Mouse (Mus musculus) adrenal gland, postnatal 25 days (tissue): ENCODE measurements around the gene Lima1. TPM values are rescaled to one million over a fixed set of nuclear protein-coding genes. Genes with fewer than 3 reads are reported as not detected.

Experiments used
- DNase-seq: peaks from one replicate; pipeline ENCODE4 v3.0.0; 2021; ENCODE audit warnings: mixed read lengths
- total RNA-seq: library from RNA; stranded (reverse); gene quantifications from 2 replicates; pipeline ENCODE4 v1.2.3, GENCODE M21; 2021

Lima1 gene
- total RNA-seq, 1 experiment from 2014 or later, result 42.4 TPM

DNA sequence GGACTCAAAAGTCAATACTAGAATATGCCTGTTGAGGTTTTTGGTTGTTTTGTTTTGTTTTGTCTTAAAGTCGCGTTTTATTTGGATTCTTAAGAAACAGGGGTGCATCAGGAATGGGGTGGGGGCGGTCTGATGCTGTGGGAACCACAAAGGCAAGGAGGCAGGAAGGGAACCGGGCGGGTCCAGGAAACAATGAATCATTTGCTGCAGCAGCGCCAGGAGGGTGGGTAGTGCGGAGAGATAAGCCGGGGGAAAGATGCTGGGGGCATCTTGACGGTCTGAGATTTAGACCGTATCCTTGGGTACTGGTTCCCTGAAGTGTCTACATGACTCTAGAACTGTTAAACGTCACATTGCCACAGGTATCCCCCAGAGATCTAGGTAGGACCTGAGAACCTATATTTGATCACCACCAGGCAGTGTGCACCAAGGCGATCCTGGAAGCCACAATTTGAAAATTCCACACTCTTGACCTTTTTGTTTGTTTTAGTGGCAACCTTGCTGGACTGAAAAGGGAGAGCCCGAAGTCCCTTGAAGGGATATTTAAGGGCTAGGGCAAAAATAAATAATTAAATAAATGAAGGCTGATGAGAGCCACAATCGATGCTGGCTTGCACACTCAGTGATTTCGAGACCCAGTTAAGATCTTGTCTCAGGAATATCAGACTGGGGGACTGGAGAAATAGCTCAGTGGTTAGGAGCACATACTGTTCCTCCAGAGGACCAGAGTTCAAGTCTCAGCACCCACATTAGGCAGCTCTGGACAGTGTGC is 8.6 kb downstream of the Lima1 start:
- peak; percentile 46 for DNase-seq

DNA sequence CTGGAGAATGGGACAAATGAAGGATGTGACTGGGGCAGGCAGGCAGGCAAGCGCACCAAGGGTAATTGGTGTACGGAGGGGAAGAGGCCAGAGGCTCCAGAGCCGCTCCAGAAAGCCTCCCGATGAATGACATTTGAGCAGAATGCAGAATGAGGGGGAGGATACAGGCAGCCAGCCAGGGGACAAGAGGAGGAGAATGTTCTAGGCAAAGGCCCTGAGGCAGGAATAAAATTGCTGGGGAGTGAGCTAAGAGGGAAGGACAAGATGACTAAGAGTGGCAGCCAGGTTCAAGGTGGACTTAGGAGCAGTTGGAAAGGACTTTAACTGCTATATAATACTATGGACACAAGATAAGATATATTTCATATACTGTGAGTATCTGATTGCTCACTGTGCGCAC is 9.3 kb downstream of the Lima1 start:
- DNase-seq, result peak; percentile 64

DNA sequence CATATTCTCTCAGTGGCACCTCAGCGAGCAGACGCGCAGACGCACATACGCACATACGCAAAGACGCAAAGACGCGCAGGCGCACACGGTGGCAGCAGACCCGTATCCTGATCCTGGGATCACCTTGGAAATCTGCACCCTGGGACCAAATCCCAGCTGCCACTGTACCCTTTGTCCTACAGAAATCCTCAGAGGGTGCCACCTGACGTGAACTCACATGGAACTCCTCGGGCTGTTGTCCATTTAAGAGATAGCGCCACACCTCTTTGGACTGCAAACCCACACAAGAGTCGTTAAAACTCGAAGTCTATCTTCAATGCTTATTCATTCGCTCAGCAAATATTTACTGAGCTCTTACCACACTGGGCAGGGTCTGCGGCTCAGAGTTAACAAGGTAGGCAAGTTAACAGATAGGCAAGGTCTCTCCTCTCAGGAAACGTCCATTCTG is 9.7 kb downstream of the Lima1 start:
- DNase-seq, result no peak

DNA sequence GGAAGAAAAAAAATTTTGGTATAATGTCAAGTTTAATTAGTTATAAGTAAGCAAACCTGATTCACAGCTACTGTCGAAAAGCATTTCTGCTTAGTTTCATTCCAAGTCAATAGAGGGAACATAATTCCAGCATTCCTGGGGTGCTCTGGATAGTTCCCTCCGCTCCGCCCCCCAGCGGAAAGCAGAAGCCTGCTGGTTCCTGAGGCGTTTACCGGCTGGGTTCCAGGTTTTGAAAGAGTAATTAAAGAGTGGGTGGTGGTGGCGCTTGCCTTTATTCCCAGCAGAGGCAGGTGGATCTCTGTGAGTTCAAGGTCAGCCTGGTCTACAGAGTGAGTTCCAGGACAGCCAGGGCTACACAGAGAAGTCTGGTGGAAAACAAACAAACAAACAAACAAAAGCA is 10.2 kb downstream of the Lima1 start:
- DNase-seq, result no peak

DNA sequence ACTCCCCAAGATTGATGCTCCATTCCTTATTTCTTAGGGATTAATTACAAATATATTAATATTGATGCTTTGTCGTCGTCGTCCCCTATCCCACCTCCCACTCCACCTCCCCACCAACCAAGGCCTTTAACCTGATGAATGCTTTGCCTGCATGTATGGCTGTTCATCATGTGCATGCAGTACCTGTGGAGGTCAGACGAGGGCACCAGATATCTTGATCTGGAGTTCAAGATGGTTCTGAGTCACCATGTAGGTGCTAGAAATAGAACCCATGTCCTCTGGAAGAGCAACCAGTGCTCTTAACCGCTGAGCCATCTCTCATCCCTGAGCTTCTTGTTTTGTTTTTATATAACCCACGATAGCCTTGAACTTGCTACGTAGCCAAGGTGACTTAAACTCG is 11.5 kb downstream of the Lima1 start:
- no peak for DNase-seq

DNA sequence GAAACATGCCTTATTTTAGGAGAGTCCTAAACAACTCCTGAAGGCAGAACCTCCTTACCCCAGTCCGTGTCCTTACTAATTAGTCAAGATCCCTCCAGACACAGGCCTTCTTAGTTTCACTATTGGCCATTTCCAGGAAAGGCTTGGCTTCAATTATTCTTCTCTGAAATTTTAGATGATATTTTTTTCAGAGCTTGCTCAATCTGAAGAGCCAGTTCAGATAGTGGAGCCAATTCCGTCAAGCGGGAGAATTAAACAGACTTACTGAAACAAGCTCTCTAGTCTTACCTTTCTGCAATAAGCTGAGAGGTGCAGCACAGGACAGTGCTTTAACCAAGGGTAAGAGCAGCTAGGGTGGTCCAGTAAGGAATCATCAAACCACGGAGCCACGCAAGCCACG is 11.9 kb downstream of the Lima1 start:
- no peak for DNase-seq

DNA sequence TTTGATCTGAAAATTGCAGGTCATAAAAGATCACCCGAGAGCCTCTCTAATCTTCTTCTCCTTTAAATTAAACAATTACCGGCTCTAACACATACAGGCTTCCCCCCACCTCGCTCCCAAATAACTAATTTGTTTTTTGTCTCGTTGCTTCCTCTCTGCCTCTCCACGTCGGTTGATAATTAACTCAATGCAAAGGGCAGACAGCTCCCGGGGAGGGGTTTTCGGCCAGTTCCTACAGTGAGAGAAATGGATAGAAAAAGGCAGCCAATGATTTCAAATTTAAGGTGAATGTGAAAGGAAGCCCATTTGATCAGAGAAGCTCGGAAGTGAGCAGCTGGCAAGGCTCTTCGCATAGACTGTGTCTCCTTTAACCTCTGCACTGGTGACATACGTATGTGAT is 12.8 kb downstream of the Lima1 start:
- no peak for DNase-seq

DNA sequence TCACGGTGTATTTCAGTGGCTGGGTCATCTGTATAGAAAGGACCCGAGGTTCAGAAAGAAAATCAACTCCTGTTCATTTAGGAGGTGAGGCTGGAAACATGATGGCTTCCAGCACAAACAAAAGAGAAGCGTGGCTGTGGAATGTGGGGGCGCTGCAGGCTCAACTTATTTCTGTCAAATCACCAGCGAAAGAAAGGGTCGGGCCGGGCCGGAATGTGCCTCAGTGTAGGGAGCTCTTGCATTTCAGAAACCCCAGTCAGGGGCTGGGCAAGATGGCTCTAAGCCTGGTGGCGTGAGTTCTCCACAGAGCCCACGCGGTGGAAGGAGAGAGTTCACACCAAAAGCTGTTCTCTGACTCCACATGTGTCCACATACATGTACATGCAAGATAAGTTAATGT is 13.3 kb downstream of the Lima1 start:
- no peak for DNase-seq

DNA sequence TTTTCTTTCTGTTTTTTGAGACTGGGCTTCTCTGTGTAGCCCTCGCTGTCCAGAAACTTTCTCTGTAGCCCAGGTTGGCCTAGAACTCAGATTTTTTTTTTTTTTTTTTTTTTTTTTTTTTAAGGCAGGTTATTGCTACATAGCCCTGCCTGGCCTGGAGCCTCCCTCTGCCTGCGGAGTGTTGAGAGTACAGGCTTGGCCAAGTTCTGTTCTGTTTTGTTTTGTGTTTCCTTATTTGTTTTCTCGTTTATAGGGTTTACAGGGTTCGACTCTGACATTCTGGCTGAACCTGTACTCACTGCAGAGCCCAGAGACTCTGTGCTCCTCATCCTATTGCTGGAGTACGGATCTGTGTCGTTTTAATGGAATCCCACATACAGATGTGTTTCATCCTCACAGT is 13.7 kb downstream of the Lima1 start:
- no peak for DNase-seq

DNA sequence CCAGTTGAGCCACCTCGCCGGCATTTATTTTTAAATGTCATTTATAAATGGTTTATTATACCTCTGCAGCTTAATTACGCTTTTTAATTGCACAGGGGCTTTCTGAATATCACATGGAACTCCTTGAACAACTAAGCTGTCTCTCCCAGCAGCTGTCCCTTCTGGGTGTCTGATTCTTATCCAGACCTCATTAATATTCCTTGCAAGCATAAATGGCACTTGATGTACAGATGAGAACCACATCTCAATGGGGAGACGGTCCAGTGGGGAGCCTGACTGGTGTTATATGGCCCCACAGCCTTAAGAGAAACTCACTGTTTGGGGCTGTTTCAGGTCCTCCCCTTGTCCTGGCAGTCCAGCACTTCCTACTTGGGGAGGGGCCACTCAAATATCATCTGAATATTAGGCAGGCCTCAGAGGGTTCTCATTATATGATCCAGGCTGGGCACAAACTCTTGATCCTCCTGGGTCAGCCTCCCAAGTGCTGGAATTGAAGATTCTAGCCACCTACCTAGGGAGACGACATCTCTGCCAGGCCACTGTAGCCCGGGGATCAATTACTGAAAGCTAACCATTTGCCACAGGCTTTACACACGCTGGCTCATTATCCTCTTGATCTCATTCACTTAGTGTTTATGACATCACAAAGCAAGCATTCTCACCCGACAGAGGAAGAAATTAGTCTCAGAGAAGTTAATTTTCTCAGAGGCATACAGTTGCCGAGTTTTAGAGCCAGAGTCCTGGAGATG is 15.4 kb downstream of the Lima1 start:
- no peak for DNase-seq

DNA sequence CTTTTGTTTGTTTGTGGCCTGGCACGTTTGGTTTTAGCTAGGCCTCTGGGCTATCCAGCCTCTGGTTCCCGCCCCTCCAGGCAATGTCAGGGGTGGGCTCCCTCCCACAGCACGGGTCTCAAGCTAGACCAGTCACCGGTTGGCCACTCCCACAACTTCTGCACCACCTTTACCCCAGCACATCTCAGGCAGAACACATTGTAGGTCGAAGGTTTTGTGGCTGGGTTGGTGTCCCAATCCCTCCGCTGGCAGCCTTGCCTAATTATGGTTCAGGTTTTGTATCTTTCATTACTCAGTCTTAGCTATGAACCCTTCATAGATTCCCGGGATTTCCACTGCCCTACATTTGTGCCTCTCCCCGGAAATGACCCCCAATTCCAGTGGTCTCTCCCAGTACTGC is 17.8 kb downstream of the Lima1 start:
- no peak for DNase-seq

DNA sequence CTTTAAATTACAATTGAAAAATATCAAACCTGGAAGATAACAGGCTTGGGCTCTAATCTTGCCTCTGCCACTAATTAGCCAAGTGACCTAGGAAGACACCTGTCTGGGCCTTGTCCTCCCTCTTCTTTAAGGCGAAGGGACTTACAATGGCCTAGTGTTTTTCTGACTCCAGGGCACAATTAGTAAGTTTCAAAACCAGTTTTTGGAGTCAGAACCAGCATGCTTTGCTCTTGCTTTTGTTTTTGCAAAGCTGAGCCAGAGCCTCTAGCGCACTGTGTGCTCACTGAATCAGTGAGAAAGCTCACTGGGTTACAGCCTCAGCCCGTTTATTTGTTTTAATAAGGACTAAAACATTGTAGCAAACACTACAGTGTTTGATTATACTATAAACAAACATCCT is 20.1 kb downstream of the Lima1 start:
- no peak for DNase-seq

DNA sequence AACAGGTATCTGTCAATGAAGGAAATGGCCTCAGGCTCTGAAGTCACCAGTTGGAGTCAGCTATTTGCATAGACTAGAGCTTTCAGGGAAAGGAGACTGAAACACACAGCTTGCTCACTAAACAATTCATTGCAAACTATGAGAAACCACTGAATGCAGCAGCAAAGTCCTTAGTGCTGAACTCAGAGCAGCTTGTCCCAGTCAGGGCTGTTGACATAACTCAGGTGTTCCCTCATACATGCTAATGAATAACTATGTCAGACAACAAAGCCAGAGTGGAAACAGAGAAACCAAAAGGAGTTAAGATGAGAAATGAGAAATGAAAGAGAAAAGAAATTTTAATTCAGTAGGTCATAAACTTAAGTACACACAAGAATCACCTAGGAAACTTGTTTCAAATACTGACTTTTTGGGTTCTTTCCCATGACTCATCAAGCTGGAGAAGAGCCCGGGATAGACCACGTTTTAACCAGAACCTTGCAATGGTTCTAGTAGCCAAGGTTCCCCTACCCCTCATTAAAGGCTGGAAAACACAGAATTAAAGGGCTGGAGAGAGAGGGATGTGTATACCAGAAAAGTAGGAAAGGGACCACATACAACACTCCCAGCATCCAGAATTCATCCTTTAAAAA is 22.5 kb downstream of the Lima1 start:
- DNase-seq, result no peak

DNA sequence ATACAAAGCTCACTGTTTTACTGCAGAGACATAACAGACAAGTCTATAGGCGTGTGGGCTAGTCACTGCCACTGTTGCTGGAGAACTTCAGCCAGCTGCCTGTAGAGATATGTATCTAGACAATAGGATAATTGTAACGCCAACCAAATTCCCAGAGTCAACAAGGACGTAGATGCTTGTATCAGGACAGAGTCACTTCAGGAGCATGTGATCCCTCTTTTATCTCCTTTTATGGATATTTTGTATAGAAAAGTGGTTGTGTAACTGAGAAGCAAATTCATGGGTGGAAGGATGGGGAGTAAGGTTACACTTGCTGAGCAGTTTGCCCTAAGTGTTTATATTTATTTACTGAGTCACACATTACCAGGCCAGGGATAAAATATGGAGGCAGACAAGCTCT is 25.0 kb downstream of the Lima1 start:
- DNase-seq, result no peak

DNA sequence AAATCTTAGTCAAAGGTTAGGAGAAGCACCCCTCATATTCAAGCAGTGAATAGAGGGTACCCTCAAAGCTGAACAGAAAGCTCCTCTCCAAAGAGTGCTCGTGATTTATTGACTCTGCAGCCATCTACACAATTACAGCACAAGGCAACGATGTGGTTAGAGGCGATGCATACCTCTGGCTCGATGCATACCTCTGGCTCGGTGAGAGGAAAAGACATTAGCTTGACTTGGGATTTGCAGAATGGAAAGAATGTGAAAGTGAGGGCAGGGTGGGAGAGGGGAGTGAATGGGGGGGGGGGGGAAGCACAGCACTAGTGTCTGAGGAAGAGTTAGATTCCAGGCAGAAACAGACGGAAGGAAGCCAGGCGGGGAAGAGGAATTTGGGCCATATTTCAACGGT is 27.3 kb downstream of the Lima1 start:
- no peak for DNase-seq

DNA sequence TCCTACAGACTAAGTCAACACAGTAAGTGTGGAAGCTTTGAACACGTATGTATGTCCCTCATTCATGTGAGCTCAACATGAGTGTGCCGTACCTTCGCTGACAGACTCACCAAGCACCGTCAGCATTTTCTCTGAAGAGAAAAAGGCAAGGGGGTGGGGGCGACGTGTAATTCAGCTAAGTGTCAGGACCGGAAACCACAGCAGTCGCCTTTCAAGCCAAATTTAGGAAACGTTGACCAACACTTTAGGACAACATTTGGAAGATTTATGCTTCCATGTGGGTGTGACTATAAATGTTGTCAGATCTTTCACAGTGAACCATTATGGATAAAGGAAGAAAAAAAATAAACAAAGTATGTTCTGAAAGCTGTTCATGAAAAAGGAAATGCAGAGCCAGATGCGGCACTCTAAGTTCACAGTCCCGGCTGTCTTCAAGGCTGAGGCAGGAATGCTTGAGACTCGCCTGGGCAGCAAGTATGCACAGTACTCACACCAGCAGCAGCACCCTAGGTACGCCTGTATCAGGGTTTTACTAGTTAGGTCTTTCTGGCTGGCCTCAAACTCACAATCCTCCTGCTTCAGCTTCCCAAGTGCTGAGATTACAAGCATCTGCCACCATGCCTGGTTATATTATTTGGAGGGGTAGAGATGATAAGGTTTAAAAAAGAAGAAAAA is 27.9 kb downstream of the Lima1 start:
- DNase-seq, result no peak

DNA sequence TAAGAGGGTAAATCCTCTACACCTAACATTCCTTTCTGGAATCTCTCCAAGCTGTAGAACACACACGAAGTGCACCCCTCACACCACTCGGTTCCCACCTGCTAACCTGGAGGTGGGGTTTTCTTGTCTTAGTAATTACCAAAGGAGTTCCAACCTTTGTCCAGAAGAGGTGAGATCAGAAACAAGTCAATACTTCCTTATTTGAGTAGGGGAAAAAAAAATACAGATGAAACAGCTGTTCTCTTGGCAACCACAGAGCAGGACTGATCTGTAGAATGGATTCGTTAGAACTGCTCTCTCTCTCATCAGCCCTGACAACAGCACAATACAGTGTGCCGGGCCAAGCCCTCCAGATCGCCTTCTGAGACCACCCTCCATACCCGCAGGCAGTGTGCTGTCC is 28.6 kb downstream of the Lima1 start:
- no peak for DNase-seq

DNA sequence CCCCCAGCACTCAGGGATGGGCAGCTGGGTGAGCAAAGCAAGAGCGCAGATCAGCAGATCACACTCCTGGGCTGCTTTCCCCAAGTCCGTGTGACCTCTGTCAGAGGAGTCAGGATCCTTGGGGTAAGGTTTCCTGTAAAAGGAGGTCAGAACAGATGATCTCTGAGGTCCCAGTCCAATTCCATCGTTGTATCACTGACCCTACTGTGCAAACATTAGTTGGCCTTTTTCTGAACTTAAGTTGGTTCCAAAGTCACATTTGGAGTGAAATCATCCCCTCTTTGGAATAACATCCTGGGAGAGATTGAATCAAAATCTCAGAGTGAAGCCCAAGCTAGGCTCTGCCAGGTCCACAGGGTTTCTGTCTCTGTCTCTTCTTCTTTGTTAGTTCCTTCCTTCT is 31.4 kb downstream of the Lima1 start:
- DNase-seq, result no peak

DNA sequence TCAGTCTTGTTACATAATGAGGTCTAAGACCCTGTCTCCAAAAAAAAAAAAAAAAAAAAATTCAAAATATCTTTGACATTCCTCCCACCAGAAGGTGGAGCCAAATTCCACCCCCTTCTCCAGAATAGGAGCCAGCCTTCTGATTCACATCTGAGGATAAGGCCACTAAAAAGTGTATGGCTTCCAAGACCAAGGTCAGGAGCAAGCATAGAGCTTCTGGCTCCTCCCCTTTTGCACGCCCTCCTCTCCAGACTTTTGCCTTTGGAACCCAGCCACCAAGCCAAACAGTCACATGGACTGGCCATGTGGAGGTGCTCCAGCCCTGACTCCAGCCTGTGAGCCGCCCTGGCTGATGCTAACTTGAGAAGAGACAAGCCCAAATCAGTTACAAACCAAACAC is 35.3 kb downstream of the Lima1 start:
- DNase-seq, result peak; percentile 70

DNA sequence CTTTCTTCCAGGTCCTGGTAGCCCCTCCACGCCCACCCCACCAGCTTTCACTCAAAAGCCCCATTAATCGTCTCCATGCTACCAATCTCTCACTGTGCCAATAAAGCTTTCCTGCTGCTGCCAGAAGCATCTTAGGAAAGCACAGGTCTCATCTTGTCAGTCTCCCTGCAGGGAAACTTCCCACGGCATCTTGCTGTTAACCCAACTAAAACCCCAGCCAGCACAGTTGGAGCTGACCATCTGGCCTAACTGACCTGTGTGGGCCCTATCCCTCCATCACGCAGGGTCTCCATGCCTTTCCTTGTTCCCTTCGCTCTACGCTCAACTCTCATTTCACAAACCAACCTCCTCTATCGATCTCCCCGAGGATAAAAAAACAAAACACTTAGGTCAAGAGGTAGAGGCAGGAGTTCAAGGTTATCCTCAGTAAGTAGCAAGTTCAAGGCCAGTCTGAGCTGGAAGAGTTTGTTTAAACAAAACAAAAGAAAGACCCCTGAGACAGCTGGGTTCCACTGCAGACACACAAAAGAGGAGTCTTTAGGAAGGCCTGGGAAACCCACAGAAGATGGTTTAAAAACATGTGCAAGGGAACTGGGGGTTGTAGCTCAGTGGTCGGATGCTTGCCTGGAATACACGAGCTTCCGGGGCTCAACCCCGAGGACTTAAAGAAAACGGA is 36.0 kb downstream of the Lima1 start:
- no peak for DNase-seq

DNA sequence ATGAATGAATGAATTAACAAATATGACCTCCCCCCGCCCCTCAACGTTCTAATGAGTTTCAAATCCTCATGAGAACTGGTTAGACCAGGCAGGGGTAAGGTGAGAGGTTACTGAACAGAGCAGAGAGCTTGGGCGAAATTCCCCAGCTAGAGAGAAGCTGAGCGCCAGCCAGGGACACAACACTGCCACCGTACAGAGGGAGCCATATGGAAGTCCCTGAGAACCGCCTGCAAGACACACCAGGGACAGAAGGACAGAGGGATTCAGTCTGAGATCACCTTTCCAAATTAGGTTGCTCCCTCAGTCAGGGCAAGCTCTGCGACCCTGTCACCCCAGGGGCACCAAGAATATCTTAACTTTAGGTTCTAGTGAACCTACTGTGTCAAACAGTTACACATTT is 37.7 kb downstream of the Lima1 start:
- DNase-seq, result no peak

DNA sequence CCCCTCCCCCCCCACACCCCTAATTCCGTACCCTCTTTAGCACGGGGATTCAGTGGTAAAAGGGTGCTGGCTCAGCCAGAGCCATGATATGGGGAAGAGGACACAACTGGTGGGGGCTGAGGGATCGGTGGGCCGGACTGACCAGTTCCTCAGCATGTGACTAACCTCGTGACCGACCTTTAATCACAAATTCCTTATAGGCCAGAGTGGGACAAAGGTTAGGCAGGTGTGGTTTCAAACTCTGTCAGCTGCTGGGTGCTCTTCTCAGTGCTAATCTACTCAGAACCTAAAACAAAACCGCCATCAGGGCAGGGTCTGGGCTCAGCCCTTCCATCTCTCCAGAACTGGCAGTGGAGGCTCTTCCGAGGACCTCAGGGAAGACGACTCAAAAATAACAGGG is 40.1 kb downstream of the Lima1 start:
- no peak for DNase-seq
